Mouse (Mus musculus) kidney, embryonic 16.5 days (tissue): Measurements from ENCODE around the gene Elmo3. TPM values are rescaled to one million over a fixed set of nuclear protein-coding genes. Genes with fewer than 3 reads are reported as not detected.

Experiments used
- ATAC-seq: fragments of 200-750 bp; cut with Nextera tagmentation; 2 replicates; pipeline ENCODE4 v1.8.0; 2017; ENCODE audit warnings: moderate TSS enrichment; ENCODE audit not compliant: low FRiP score, low TSS enrichment
- H3K27ac ChIP-seq: fragments of 300-500 bp; sonication (generic); 2 replicates; pipeline ENCODE4 v1.5.1; 2014; ENCODE audit warnings: low read length
- H3K27me3 ChIP-seq: fragments of 300-500 bp; sonication (generic); 2 replicates; pipeline ENCODE4 v1.6.1; 2014; ENCODE audit warnings: low read length, control low read depth, mixed read lengths; ENCODE audit not compliant: insufficient read depth
- H3K36me3 ChIP-seq: fragments of 300-500 bp; sonication (generic); 2 replicates; pipeline ENCODE4 v1.6.1; 2014; ENCODE audit warnings: low read length, control low read depth, mixed read lengths; ENCODE audit not compliant: insufficient read depth
- H3K4me1 ChIP-seq: fragments of 300-500 bp; sonication (generic); 2 replicates; pipeline ENCODE4 v1.6.1; 2014; ENCODE audit warnings: low read length, control low read depth, mixed read lengths; ENCODE audit not compliant: insufficient read depth
- H3K4me2 ChIP-seq: fragments of 300-500 bp; sonication (generic); replicated peaks from 2 replicates; pipeline ENCODE4 v1.6.1; 2014; ENCODE audit warnings: low read depth, low read length
- H3K4me3 ChIP-seq: fragments of 300-500 bp; sonication (generic); 2 replicates; pipeline ENCODE4 v1.5.1; 2014; ENCODE audit warnings: mild to moderate bottlenecking, low read length
- H3K9ac ChIP-seq: fragments of 300-500 bp; sonication (generic); replicated peaks from 2 replicates; pipeline ENCODE4 v1.6.1; 2014; ENCODE audit warnings: low read length
- H3K9me3 ChIP-seq: fragments of 300-500 bp; sonication (generic); 2 replicates; pipeline ENCODE4 v1.6.1; 2016; ENCODE audit warnings: low read length, control low read depth
- WGBS: fragments of 180-500 bp; shearing (Covaris S2); extraction: QIAGEN DNeasy Blood & Tissue Kit; methylation state at CpG from one replicate; pipeline ENCODE4 v1.1.7; 2014; 5-methylcytosine and 5-hydroxymethylcytosine counted together
- polyA plus RNA-seq: library from polyadenylated mRNA; unstranded; fragments of >200 nt; fragmentation: Nextera tagmentation; extraction: Ambion mirVana; gene quantifications from 2 replicates; pipeline ENCODE4 v1.2.1, GENCODE M21; 2015

Elmo3 gene
- polyA plus RNA-seq, 1 experiment from 2014 or later, result 13.9 TPM

DNA sequence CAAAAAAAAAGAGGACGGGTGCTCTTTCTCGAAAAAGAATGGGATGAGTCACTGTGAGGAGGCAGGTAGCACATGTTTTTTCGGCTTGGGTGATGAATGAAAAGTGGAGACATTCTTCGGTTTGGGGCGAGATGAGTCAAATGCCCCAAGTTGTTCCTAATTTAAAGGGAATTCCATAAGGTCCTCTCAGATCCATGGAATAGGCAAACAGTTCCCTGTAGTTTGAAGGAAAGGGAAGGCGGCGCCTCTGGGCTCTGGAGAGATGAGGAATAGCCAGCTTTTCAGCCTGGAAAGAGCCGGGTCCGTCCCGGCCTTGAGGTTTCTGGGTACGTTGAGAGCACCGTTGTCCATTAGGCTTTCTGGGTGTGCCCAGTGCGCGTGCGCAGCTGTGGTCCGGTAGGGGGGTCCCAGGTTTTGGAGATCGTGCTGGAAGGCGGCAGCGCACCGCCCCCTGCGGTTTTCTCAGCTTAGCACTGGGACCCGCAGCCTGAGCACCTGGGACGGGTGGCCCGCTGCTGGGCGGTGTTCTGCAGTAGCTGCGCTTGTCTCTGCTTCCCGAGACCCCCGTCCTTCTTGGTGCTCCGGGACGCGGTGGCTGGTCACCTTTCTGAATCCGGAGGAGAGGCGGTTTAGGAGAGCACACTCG is 43.2 kb downstream of the Elmo3 start, which contains the start of gene Slc9a5:
Gene Slc9a5 (plus strand): TSS at position 394 of the 646 bp plus-strand sequence.
- Histone ChIP-seq H3K4me3 (peak within 1 kb of the TSS; percentile 76), H3K27ac (peak within 1 kb of the TSS; percentile 92), H3K9me3 (no peaks in the 10 kb centered on the region), H3K4me2 (peak within 1 kb of the TSS; percentile 98), H3K4me1 (peaks cover 36% of the 10 kb centered on the region), H3K9ac (peak within 1 kb of the TSS; percentile 83), H3K36me3 (no peaks in the 10 kb centered on the region), H3K27me3 (peaks cover 11% of the 10 kb centered on the region)
- ATAC-seq, result no peak
- WGBS, result under 1% methylated on average over 34 of the region's 34 CpGs

DNA sequence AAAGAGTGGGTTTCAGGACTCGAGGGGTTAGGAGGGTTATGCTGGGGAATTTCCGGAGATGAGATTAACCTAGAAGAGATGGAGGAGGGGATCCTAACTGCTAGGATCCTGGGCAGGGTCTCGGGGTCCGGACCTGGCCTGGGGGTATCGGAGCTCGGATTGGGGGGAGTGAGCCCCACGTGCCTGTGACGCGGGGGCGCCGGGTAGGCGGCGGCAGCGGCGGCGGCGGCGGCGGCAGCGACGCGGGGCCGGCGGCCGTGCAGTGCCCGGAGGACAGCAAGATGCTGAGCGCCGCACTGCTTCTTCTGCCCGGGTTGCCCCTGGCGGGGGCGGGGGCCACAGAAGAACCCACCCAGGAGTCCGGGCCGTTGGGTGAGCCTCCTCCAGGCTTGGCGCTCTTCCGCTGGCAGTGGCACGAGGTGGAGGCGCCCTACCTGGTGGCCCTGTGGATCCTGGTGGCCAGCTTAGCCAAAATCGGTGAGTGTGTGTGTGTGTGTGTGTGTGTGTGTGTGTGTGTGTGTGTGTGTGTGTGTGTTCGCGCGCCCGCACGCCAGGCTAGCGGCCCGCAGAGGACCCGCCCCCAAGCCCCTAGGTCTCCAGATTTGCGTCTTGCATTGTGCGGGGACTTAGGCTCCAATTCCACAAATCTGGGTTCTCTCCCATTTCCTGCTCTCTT is 43.8 kb downstream of the Elmo3 start:
- peak overlapping the region; percentile 76 for H3K4me3 ChIP-seq
- H3K27me3 ChIP-seq, result peaks cover 11% of the 10 kb centered on the region
- peak overlapping the region; percentile 98 for H3K4me2 ChIP-seq
- H3K4me1 ChIP-seq, result peaks cover 35% of the 10 kb centered on the region
- no peak for ATAC-seq
- H3K9ac ChIP-seq, result peak overlapping the region; percentile 73
- H3K36me3 ChIP-seq, result no peaks in the 10 kb centered on the region
- WGBS, result 1% methylated on average over 45 of the region's 48 CpGs
- no peaks in the 10 kb centered on the region for H3K9me3 ChIP-seq
- H3K27ac ChIP-seq, result no peak overlapping the region

DNA sequence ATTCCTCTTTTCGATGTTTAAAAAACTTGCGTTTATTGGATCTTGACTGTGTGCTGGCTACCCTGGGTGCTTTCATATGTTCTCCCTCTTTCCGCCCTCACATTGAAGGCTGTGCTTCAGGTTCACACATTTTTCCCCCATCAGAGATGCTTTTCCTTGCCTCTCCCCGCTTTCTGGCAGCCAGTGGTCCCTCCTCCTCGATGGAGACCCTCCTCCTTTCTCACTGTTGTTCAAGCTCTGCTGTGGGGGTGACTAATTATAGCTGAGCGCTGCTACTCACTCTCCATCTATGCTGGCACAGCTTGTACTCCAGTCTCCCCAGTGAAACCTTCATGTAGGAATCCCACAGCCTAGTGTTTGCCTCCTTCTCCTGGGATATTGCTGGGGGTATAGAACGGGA is 44.8 kb downstream of the Elmo3 start:
- WGBS, result 46% methylated on average over 7 of the region's 7 CpGs
- no peak overlapping the region for H3K9ac ChIP-seq
- H3K27ac ChIP-seq, result no peak overlapping the region
- H3K4me1 ChIP-seq, result peaks cover 27% of the 10 kb centered on the region
- H3K4me3 ChIP-seq, result peak overlapping the region; percentile 76; the same call in 1 of the 2 replicates
- H3K9me3 ChIP-seq, result no peaks in the 10 kb centered on the region
- H3K36me3 ChIP-seq, result no peaks in the 10 kb centered on the region
- H3K4me2 ChIP-seq, result peak overlapping the region; percentile 98
- H3K27me3 ChIP-seq, result peaks cover 11% of the 10 kb centered on the region
- ATAC-seq, result no peak

DNA sequence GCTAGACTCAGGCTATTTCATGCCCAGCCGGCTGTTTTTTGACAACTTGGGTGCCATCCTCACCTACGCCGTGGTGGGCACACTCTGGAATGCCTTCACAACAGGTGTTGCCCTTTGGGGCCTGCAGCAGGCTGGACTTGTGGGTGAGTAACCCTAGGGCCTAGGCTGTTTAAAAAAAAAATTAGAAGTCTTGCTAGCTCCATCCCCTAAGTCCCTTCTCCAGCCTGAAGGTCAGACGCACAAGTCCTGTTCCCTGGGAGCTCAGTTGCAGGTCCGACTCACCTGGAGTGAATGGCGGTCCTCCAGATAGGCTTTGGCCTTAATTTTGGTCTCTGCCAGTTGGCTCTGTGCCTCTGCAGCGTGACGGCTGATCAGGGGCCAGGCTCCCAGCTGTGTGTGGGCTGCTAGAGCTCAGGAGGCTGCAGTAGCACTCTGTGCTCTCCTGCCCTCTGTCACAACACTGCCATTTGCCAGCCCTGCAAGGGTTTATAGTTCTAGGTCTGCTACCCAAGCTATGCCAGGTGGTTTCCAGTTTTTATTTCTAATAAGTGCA is 48.3 kb downstream of the Elmo3 start:
- no peaks in the 10 kb centered on the region for H3K9me3 ChIP-seq
- H3K36me3 ChIP-seq, result no peaks in the 10 kb centered on the region
- no peak overlapping the region for H3K9ac ChIP-seq
- no peak overlapping the region for H3K4me2 ChIP-seq
- ATAC-seq, result no peak
- 73% methylated on average over 8 of the region's 8 CpGs for WGBS
- no peak overlapping the region for H3K4me3 ChIP-seq
- H3K27ac ChIP-seq, result no peak overlapping the region
- peaks cover 11% of the 10 kb centered on the region for H3K27me3 ChIP-seq
- peaks cover 12% of the 10 kb centered on the region; the same call in 1 of the 2 replicates for H3K4me1 ChIP-seq

DNA sequence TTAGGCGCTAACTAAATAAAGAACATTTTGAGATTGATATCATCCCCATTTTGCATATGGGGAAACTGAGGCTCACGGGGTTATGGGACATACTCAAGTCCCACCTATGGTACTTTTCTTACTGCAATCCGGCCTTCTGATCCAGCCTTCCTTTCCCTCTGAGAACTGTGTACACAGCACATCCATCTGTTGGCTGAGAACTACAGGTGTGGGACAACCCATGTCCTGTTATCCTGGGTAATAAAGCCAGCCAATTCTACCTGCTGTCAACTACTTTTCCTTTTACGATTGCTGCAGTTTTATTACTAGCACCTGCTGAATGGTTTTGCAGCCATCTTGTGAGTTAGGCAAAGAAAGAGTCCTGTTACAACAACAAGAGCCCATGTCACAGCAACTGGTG is 49.1 kb downstream of the Elmo3 start:
- Histone ChIP-seq H3K9ac (no peak overlapping the region), H3K27ac (no peak overlapping the region), H3K27me3 (peaks cover 11% of the 10 kb centered on the region), H3K4me3 (no peak overlapping the region), H3K9me3 (no peaks in the 10 kb centered on the region), H3K36me3 (no peaks in the 10 kb centered on the region), H3K4me2 (no peak overlapping the region), H3K4me1 (peaks cover 17% of the 10 kb centered on the region)
- WGBS, result 83% methylated on average over 4 of the region's 4 CpGs
- no peak for ATAC-seq

DNA sequence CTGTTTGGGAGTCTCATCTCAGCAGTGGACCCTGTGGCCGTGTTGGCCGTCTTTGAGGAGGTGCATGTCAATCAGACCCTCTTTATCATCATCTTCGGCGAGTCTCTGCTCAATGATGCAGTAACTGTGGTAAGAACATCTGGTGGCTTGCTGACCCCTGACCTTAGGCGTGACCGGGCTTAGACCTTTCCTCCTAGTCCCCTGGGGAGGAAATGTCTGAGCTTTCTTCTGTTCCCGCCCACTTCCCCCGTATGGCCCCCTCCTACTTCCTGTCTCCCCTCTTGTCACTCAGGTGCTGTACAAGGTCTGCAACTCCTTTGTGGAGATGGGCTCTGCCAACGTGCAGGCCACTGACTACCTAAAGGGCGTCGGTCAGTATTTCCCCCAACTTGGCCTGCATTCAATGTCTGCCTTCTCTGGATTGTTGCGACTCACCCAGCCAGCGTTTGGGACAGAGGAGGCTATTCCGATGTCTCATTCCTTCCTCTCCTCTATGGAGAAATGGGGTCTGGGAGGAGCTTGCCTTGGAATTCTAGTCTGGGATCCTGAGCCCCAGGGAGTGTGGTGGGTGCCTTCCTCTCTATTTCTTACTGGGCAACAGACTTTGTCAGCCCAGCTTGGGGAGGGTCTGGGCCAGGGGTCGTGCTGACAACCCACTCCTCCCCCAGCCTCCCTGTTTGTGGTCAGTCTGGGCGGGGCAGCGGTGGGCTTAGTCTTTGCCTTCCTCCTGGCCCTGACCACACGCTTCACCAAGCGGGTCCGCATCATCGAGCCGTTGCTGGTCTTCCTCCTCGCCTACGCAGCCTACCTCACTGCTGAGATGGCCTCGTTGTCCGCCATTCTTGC is 50.0 kb downstream of the Elmo3 start:
- H3K27ac ChIP-seq, result no peak overlapping the region
- H3K36me3 ChIP-seq, result no peaks in the 10 kb centered on the region
- H3K27me3 ChIP-seq, result peaks cover 8% of the 10 kb centered on the region
- 57% methylated on average over 26 of the region's 26 CpGs for WGBS
- no peak for ATAC-seq
- H3K4me3 ChIP-seq, result no peak overlapping the region
- H3K4me2 ChIP-seq, result no peak overlapping the region
- no peak overlapping the region for H3K9ac ChIP-seq
- peaks cover 14% of the 10 kb centered on the region for H3K4me1 ChIP-seq
- H3K9me3 ChIP-seq, result no peaks in the 10 kb centered on the region

DNA sequence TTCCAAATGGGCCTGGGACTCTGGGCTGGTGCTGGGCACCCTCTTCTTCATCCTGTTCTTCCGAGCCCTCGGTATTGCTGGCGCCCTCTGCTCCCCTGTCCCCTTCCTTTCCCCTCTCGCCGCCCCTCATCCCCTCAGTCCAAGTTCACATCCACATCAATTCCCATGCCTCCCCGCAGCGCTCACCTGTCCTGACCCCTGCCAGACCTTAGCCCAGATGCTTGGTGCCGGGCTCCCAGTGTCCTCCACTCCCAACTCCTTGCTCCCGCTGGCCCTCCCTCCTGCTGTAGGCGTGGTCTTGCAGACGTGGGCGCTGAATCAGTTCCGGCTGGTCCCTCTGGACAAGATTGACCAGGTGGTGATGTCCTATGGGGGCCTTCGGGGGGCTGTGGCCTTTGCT is 51.3 kb downstream of the Elmo3 start:
- H3K27ac ChIP-seq, result no peak overlapping the region
- no peak overlapping the region for H3K4me3 ChIP-seq
- no peaks in the 10 kb centered on the region for H3K27me3 ChIP-seq
- no peak overlapping the region for H3K9ac ChIP-seq
- 84% methylated on average over 14 of the region's 14 CpGs for WGBS
- no peak for ATAC-seq
- H3K36me3 ChIP-seq, result no peaks in the 10 kb centered on the region
- H3K9me3 ChIP-seq, result no peaks in the 10 kb centered on the region
- H3K4me2 ChIP-seq, result no peak overlapping the region
- H3K4me1 ChIP-seq, result peaks cover 14% of the 10 kb centered on the region

DNA sequence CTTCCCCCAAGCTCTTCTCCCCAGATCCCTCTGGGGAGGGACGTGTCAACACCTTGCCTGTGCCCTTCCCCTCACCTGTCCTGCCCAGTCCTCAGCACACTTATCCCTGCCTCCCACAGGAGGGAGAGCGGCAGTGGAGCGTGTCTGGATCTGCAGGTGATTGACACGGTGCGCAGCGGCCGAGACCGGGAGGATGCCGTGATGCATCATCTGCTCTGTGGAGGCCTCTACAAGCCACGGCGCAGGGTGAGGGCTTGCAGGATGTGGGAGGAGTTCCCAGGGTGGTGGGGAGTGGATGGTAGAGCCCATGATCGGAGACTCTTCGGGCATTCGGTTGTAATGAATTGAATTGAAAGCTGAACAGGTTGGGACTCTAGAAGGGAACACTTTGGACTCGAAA is 53.8 kb downstream of the Elmo3 start:
- ATAC-seq, result peak; percentile 58
- Histone ChIP-seq H3K27ac (no peak overlapping the region), H3K27me3 (no peaks in the 10 kb centered on the region), H3K4me1 (peaks cover 21% of the 10 kb centered on the region), H3K9me3 (no peaks in the 10 kb centered on the region), H3K4me2 (0 out of 2 replicates have a peak overlapping the region, but pooled peaks have one; percentile 1), H3K36me3 (no peaks in the 10 kb centered on the region), H3K9ac (no peak overlapping the region), H3K4me3 (no peak overlapping the region)
- WGBS, result 48% methylated on average over 15 of the region's 15 CpGs

DNA sequence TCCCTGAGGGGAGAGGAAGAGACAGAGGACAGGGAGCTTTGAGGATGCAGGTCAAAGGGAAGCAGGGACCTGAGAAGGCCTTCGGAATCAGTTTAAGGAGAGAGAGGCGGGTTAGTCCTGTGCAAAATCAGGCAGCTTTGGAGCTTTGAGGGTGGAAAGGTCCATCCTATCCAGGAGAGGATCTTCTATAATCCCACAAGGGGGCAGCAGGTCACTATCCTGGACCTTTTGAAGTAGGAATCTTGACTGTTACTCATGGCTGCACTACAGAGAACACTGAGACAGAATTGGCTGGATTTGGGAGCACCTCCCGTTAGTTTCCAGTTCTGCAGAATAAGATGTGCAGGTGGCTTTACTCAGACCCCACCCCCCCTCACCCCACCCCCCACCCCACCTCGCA is 54.2 kb downstream of the Elmo3 start:
- H3K4me2 ChIP-seq, result no peak overlapping the region
- no peak overlapping the region for H3K27ac ChIP-seq
- no peaks in the 10 kb centered on the region for H3K36me3 ChIP-seq
- peaks cover 21% of the 10 kb centered on the region for H3K4me1 ChIP-seq
- no peak overlapping the region for H3K4me3 ChIP-seq
- ATAC-seq, result no peak
- no peaks in the 10 kb centered on the region for H3K9me3 ChIP-seq
- no peak overlapping the region for H3K9ac ChIP-seq
- no peaks in the 10 kb centered on the region for H3K27me3 ChIP-seq
- WGBS, result 43% methylated on average over 4 of the region's 4 CpGs
